Mouse (Mus musculus): ENCODE data around the gene Mbnl1.
A peak's percentile ranks its signal among the peaks of the same experiment; 100 is the strongest.

Gene Mbnl1

DNA sequence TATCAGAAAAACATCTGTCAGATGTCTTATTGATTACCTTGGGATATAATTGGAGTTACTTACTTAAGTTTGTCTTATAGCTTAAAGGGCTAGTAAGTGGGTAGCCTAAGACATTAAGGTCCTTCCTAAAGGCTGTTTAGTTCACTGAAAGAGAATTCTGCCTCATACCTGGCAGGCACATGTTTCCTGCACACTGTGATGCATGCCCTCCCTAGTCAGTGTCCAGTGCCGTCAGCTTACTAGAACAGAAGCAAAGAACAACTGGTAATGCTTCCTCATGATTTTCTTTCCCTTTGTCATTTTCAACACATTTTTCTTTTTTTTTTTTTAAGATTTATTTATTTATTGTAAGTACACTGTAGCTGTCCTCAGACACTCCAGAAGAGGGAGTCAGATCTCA, 51.5 kb downstream of the Mbnl1 start:
- no peak for DNase-seq

DNA sequence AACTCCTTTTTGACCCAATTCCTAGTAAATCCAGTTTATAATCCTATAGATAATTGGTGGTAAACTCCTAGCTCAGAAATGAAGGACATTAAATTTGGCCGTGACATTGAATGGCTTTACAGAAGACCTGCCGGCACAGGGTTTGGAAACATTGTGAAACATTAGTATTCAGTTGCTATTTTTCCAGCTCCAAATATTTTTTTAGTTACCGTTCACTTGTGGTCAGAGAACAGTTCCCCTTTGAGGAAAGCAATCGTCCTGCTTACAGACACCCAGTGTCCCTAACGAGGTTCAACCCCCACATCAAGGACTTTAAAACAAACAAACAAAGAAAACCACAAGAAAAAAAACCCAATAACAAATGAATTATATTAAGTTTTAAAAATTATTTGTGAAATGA, 58.7 kb downstream of the Mbnl1 start:
- no peak for DNase-seq

GRCm38 (mm10) chr3:60531826-60532225, 59.2 kb downstream of the Mbnl1 start:
- DNase-seq = no peak

- DNase-seq = no peak
Measured at GRCm38 (mm10) chr3:60535224-60535623, 62.6 kb downstream of the Mbnl1 start.

DNA sequence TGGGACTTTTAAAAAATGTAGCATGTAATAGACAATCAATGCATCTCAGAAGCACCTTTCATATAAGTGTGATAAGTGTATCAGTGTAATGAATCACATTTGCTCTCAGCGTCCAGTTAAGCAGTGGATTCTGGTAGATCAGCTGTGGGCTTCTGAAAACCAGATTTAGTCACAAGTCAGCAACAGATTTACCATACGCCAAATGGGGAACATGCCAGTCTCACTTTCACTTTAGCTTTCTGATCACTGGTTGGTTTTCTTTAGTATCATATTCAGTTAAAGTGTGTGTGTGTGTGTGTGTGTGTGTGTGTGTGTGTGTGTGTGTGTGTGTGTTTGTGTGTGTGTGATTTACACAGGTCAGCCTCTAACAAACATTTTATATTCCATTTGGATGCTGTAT, 64.4 kb downstream of the Mbnl1 start:
- no peak for DNase-seq

GRCm38 (mm10) chr3:60538214-60538971, 65.8 kb downstream of the Mbnl1 start:
- DNase-seq = no peak

- no peak for DNase-seq
Measured at GRCm38 (mm10) chr3:60541121-60541520, 68.5 kb downstream of the Mbnl1 start.

DNA sequence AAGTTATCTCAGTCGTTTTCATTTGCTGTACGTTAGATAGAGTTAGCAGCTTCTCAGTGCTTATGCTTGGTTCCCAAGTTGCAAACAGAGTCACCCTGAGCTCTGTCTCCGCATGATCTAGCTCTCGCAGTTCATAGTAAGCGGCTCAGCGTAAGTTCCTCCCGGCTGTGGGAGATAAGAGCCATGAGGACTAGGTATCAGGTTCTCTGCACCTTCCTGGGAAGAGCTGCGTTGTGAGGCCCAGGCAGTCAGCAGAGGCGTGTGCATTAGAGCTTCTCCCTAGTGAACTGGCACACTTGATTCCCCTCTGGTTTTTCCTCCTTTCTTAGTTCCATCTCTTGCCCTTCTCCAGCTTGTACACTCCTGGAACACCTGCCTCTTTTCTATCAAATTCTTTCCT, 73.6 kb downstream of the Mbnl1 start:
- DNase-seq = no peak

DNA sequence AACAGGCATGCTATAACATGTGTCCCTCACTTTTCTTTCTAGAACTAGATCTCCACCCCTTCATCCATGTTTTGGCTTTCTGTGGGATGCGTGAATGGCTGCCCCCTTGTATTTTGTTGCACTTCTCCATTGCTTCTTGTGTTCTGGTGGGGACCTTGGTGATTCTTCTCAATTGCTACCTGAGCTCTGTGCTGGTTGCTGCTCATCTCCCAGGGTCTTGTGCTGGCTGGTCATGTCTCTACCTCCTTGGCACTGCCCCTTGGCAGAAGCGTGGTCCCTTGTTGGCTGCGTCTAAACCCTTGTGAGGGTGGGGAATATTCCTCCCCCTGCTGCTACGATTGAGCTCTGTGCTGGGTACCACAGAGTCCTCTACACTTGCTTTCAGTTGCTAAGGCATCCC, 74.3 kb downstream of the Mbnl1 start:
- DNase-seq = no peak

GRCm38 (mm10) chr3:60550492-60550891, 77.9 kb downstream of the Mbnl1 start:
- no peak for DNase-seq

DNA sequence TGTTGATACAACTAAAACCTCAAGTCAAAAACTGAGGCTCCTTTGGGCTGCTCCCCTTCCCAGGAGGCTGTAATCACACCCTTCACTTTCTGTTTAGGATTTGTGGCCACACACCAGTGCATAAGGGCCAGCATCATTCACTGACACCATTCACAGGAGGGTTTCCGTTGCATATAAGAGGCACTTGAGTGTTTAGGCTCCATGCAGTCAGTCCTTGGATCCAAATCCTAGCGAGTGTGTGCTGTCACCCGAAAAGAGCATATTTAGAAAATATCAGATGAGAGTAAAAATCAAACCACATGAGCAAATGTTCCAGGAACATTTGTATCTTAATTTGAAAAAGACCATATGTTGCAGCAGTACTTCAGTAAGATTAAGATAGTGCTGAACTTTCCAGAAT, 79.0 kb downstream of the Mbnl1 start:
- no peak for DNase-seq

GRCm38 (mm10) chr3:60553011-60553410, 80.4 kb downstream of the Mbnl1 start:
- DNase-seq = no peak

DNA sequence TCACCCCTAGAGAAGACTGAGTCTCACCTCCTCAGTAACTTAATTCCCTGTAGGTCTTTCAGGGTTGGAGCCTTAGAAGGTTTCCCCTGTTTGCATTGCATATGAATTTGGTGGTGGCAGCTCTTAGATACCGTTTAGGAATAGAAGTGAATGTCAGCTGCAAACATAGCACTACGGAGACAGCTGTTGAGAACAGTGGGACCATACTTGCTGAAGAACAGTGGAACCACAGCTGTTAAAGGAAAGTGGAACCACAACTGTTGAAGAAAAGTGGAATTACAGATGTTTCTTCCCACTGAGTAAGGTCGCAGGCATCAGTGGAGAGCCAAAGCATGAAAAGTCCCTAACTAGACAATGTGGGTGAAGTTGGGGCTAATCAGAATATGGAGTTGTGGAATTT, 84.0 kb downstream of the Mbnl1 start:
- DNase-seq = no peak

- DNase-seq = no peak
Measured at GRCm38 (mm10) chr3:60558252-60558862, 85.7 kb downstream of the Mbnl1 start.

DNA sequence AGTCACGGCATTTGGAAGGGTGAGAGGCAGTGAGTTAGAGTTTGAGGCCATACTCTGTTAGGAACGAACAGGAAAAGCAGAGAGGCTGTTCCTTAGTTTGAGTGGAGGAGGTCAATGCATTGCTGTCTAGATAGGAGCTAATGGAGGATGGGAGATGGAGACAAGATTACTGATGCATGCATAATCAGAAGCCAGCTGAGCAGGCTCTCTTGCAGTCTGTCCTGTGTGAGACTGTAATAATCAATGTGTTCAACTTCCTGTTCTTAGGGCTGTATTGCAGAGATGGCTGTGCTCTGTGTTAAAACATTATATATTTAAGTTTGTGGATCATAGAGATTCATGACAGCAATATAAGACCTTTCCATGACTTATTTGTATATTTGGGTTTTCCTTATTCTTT, 87.1 kb downstream of the Mbnl1 start:
- no peak for DNase-seq

GRCm38 (mm10) chr3:60563529-60564243, 91.1 kb downstream of the Mbnl1 start:
- no peak for DNase-seq

DNA sequence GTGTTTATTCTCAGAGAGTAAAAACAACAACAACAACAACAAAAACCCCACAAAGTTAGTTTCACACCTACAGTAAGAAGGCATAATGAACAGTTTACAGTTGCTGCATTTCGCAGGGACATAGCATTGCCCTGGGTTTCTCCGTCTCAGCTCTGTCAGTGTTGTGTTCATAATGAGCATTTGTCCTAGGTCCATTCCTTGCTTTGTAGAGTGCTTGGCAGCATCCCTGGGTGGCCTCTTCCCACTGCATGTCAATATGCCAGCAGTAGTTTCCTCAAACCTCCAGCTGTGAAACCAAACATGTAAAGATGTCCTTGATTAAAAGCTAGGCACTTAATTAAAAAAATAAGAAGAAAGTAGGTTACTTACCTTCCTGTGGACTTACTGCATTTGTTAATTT, 91.6 kb downstream of the Mbnl1 start:
- DNase-seq = no peak

DNA sequence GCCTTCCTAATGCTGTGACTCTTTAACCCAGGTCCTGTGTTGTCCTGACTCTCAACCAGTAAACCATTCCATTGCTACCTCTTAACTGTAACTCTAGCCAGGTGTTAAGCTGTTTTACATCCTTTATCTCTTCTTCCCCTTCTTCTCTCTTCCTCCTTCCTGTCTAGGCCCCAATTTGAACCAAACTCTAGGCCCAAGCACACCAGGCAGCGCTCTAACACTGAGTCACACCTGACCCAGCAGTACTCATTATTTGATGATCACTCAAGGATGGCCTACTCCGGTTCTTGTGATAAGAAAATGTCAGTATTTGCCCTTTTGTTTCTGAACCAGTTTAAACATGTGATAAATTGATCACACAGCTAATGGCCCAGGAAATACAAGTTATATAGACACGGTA, 92.6 kb downstream of the Mbnl1 start:
- DNase-seq = no peak

GRCm38 (mm10) chr3:60565950-60566349, 93.3 kb downstream of the Mbnl1 start:
- DNase-seq = no peak

DNA sequence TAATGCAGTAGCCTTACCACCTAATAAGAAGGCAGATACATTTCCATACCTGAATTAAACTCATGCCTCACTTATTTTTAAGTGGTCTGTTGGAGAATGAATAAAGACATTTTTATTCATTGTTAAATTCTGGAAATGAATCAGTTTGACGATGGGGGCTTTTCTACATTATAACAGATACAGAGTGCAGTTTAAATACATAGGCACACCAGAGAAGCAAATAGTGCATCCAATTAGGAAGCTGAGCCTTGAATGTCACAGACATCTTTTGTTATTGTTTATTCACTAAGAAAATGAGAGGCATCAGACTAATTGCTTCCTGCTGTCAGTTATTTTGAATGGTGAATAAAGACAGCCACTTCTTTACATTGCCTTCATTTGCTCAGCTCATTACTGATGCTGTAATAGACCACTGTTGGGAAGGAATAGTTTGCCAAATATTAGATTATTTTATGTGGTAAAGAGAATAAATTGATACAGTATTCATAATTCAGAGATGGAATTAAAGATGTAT, 95.6 kb downstream of the Mbnl1 start:
- DNase-seq = no peak

DNA sequence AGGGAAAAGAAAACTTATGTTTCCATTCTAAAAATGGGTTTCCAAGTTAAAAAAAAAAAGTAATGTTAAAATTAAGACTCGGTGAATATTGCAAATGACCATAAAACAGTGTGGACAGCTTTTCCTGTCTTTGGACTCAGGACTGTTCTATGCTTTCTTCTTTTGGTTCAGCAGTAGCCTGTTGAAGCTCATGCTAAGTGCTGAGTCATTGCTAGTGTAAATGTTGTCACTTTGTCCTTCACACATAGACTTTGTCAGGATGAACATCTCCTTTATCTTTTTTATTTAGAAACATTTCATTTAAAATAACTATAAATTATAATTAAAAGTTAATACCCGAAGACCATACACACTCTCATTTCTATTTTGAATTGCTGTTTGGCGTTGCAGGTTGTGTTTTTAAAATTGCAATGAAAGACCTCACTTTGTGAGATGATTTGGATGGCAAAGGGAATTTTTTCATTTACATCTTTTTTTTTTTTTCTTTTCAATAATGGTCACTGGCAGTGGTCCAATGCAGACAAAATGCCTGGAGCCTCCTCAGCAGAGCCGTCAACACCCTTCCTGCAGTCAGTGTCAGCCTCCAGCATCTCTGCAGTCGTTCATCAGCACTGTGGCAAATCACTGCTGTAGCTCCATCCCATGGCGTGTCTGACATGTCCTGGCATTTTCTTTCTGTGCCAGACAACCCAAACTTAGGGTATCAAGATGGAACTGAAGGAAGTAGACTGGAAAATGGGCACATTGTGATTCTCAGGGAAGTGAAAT, 96.4 kb downstream of the Mbnl1 start:
- DNase-seq = no peak

- no peak for DNase-seq
Measured at GRCm38 (mm10) chr3:60569781-60570180, 97.2 kb downstream of the Mbnl1 start.

DNA sequence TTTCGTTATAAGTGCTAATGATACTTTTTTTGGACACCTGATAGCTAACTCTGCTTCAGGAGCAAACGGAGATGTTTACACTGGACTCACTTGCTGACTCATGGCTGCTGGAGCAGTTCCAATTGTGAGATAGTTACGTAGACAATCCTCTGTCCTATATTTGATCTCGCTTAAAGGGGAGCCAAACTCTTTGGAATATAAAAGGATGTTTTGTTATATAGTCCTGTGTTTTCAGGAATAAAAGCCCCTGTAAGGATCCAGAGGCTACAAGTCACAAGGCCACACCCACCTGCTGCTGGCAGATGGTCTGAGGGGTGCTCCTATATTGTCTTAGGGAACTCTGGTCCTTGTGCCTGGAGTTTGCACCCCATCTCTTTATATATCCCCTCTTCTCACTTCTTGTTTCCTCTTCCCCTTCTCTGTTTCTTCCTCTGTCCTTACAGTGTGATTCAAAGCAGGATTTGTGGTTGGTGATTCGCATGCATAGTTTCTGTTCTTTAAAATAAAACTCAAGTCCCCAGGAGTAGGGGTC, 97.9 kb downstream of the Mbnl1 start:
- DNase-seq = peak; percentile 66
